Comparison of ENCODE assay signal across 31 mouse cellular contexts in genomic region chr14:99609003-99609402, GRCm38 (mm10).
"Had no signal": no experiment of that assay in that cellular context is flagged by ENCODE, and none has a peak within 500 bp of the region (broad histone marks: within the 10 kb centered on the region; RNA-seq: fewer than 3 reads in every experiment).

No protein-coding gene starts in this region.

- H3K9me3 ChIP-seq: limb, embryonic 10.5 days; limb, embryonic 12.5 days; limb, embryonic 13.5 days; limb, embryonic 15.5 days; liver, embryonic 12.5 days; liver, embryonic 13.5 days; liver, embryonic 15.5 days; lung, embryonic 15.5 days; megakaryocyte, embryonic 14.5 days; midbrain, embryonic 10.5 days; midbrain, embryonic 12.5 days; midbrain, embryonic 13.5 days; midbrain, embryonic 15.5 days had no signal

- ATAC-seq: liver, embryonic 12.5 days; liver, postnatal 0 days; midbrain, embryonic 13.5 days; midbrain, embryonic 15.5 days; midbrain, embryonic 16.5 days had no signal

- H3K36me3 ChIP-seq: limb, embryonic 10.5 days; limb, embryonic 12.5 days; limb, embryonic 13.5 days; limb, embryonic 15.5 days; liver, embryonic 12.5 days; liver, embryonic 13.5 days; liver, embryonic 15.5 days; lung, embryonic 15.5 days; midbrain, embryonic 10.5 days; midbrain, embryonic 12.5 days; midbrain, embryonic 13.5 days; midbrain, embryonic 15.5 days had no signal

- H3K9ac ChIP-seq: limb, embryonic 12.5 days; limb, embryonic 13.5 days; limb, embryonic 15.5 days; liver, embryonic 12.5 days; liver, embryonic 13.5 days; liver, embryonic 14.5 days; liver, embryonic 15.5 days; liver, postnatal 0 days; lung, embryonic 14.5 days; lung, embryonic 15.5 days; midbrain, embryonic 12.5 days; midbrain, embryonic 13.5 days; midbrain, embryonic 15.5 days had no signal

- H3K4me2 ChIP-seq: limb, embryonic 12.5 days; limb, embryonic 13.5 days; limb, embryonic 15.5 days; liver, embryonic 11.5 days; liver, embryonic 12.5 days; liver, embryonic 13.5 days; liver, embryonic 15.5 days; lung, embryonic 14.5 days; lung, embryonic 15.5 days; midbrain, embryonic 11.5 days; midbrain, embryonic 12.5 days; midbrain, embryonic 13.5 days; midbrain, embryonic 15.5 days had no signal

- H3K27me3 ChIP-seq: limb, embryonic 12.5 days; limb, embryonic 13.5 days; limb, embryonic 15.5 days; liver, embryonic 12.5 days; liver, embryonic 13.5 days; liver, embryonic 15.5 days; lung, embryonic 15.5 days; megakaryocyte, embryonic 14.5 days; midbrain, embryonic 12.5 days; midbrain, embryonic 13.5 days; midbrain, embryonic 15.5 days had no signal

- H3K4me3 ChIP-seq: left cerebral cortex, adult 2 months; limb, embryonic 10.5 days; limb, embryonic 12.5 days; limb, embryonic 13.5 days; limb, embryonic 15.5 days; liver, embryonic 12.5 days; liver, embryonic 13.5 days; liver, embryonic 15.5 days; lung, embryonic 15.5 days; megakaryocyte, embryonic 14.5 days; midbrain, embryonic 10.5 days; midbrain, embryonic 12.5 days; midbrain, embryonic 13.5 days; midbrain, embryonic 15.5 days; myocyte had no signal

- DNase-seq: layer of hippocampus, postnatal 36 days; left cerebral cortex, postnatal 4 days; liver; liver, embryonic 13.5 days; liver, postnatal 0 days; lung, adult 18-20 months; lung, adult 2 months; lung, embryonic 14.5 days; lung, postnatal 14 days; lung, postnatal 36 days; lung, postnatal 4 days; midbrain, embryonic 14.5 days had no signal

- H3K27ac ChIP-seq: left cerebral cortex, adult 2 months; limb, embryonic 10.5 days; limb, embryonic 12.5 days; limb, embryonic 13.5 days; limb, embryonic 15.5 days; liver, embryonic 12.5 days; liver, embryonic 13.5 days; liver, embryonic 14.5 days; liver, embryonic 15.5 days; lung, embryonic 15.5 days; macrophage; midbrain, embryonic 10.5 days; midbrain, embryonic 12.5 days; midbrain, embryonic 13.5 days; midbrain, embryonic 15.5 days had no signal

- H3K4me1 ChIP-seq: limb, embryonic 10.5 days; limb, embryonic 13.5 days; limb, embryonic 15.5 days; liver, embryonic 12.5 days; liver, embryonic 13.5 days; liver, embryonic 15.5 days; megakaryocyte, embryonic 14.5 days; midbrain, embryonic 10.5 days; midbrain, embryonic 12.5 days; midbrain, embryonic 13.5 days; midbrain, embryonic 15.5 days had no signal
